Comparison of ENCODE assay signal across 9 mouse cellular contexts in genomic region chr11:8513359-8514253, GRCm38 (mm10).
DNase-seq lines count a peak whose midpoint lies in the region; ATAC-seq lines count a peak whose summit lies in the region.
"Had no signal": no experiment of that assay in that cellular context is flagged by ENCODE, and none has a peak within 500 bp of the region (broad histone marks: within the 10 kb centered on the region; RNA-seq: fewer than 3 reads in every experiment).

No protein-coding gene starts in this region.

- no peak overlapping the region for H3K4me3 ChIP-seq in heart, embryonic 10.5 days
- H3K4me3 ChIP-seq in forebrain, embryonic 15.5 days: no peak overlapping the region
- no peak overlapping the region for H3K4me3 ChIP-seq in kidney, embryonic 15.5 days (replicated peaks)

- H3K4me2 ChIP-seq in forebrain, embryonic 15.5 days (replicated peaks): no peak overlapping the region
- H3K4me2 ChIP-seq in kidney, embryonic 15.5 days: no peak overlapping the region

- DNase-seq in heart, adult 18-20 months: peak; percentile 58 to 67
- DNase-seq in heart, embryonic 10.5 days (ENCODE audit: low spot score): no peak
- peak; percentile 67 for DNase-seq in Muller cell, postnatal 12 days (ENCODE audit: inconsistent ontology term)
- peak; percentile 77 for DNase-seq in lung, postnatal 36 days
- no peak for DNase-seq in thymus, adult 18-20 months

- no peak overlapping the region for H3K27ac ChIP-seq in heart, embryonic 10.5 days
- peak overlapping the region; percentile 33 for H3K27ac ChIP-seq in forebrain, embryonic 15.5 days (replicated peaks)
- peak overlapping the region; percentile 56 for H3K27ac ChIP-seq in kidney, embryonic 15.5 days
- H3K27ac ChIP-seq: macrophage had no signal

- peaks cover 13% of the 10 kb centered on the region for H3K4me1 ChIP-seq in heart, embryonic 10.5 days
- H3K4me1 ChIP-seq in forebrain, embryonic 15.5 days: peaks cover 19% of the 10 kb centered on the region
- H3K4me1 ChIP-seq in kidney, embryonic 15.5 days: peaks cover 9% of the 10 kb centered on the region

- no peaks in the 10 kb centered on the region for H3K9me3 ChIP-seq in heart, embryonic 10.5 days
- H3K9me3 ChIP-seq in forebrain, embryonic 15.5 days: no peaks in the 10 kb centered on the region
- H3K9me3 ChIP-seq in kidney, embryonic 15.5 days (replicated peaks): no peaks in the 10 kb centered on the region

- 0 out of 2 replicates have a peak, but pooled peaks cover 8% of the 10 kb centered on the region for H3K36me3 ChIP-seq in heart, embryonic 10.5 days
- H3K36me3 ChIP-seq in forebrain, embryonic 15.5 days: no peaks in the 10 kb centered on the region
- H3K36me3 ChIP-seq in kidney, embryonic 15.5 days: peaks cover 77% of the 10 kb centered on the region

- no peak overlapping the region for H3K9ac ChIP-seq in forebrain, embryonic 15.5 days (replicated peaks)
- no peak overlapping the region for H3K9ac ChIP-seq in kidney, embryonic 15.5 days

- no peaks in the 10 kb centered on the region for H3K27me3 ChIP-seq in heart, embryonic 10.5 days (ENCODE audit: insufficient read depth, poor library complexity, severe bottlenecking)
- no peaks in the 10 kb centered on the region for H3K27me3 ChIP-seq in forebrain, embryonic 15.5 days
- H3K27me3 ChIP-seq in kidney, embryonic 15.5 days: no peaks in the 10 kb centered on the region

- ATAC-seq in forebrain, embryonic 15.5 days (replicated peaks): peak; percentile 87
- 0 out of 2 replicates have a peak, but pooled peaks have one; percentile 36 for ATAC-seq in kidney, embryonic 15.5 days (replicated peaks; ENCODE audit: low FRiP score)
- no peak for ATAC-seq in CD4-positive, CD25-positive, alpha-beta regulatory T cell, adult 4 months

- 64% methylated on average over 7 of the region's 7 CpGs for WGBS in heart, embryonic 10.5 days
- 19% methylated on average over 7 of the region's 7 CpGs for WGBS in forebrain, embryonic 15.5 days
- 71% methylated on average over 7 of the region's 7 CpGs for WGBS in kidney, embryonic 15.5 days

Comparison
In these comparisons a context has a peak if more than half of its experiments do, and no peak if none do; other contexts are left out.
1. DNase-seq: peak in heart, adult 18-20 months (2 of 2), Muller cell, postnatal 12 days (single experiment) and lung, postnatal 36 days (single experiment); none in heart, embryonic 10.5 days (single experiment) and thymus, adult 18-20 months (0 of 2).